Mouse (Mus musculus) myocyte (in vitro differentiated cells): Measurements from ENCODE around the gene Sec22a.

Source experiments
- E2F4 ChIP-seq: IDR thresholded peaks from one replicate; pipeline ENCODE4 v1.6.1; 2011; ENCODE audit warnings: mild to moderate bottlenecking, control low read depth, moderate library complexity; ENCODE audit not compliant: insufficient read depth
- MAX ChIP-seq: IDR thresholded peaks from one replicate; pipeline ENCODE4 v1.6.1; 2011; ENCODE audit warnings: low read depth, mild to moderate bottlenecking, control low read depth
- MYOD1 ChIP-seq, 3 experiments: IDR thresholded peaks; one replicate each; pipeline ENCODE4 v1.6.1; 2011; ENCODE audit warnings: control low read depth in 2 of 3, low read depth in 2 of 3, mild to moderate bottlenecking in 2 of 3, moderate library complexity in 1 of 3; ENCODE audit not compliant: insufficient read length in 2 of 3, control insufficient read depth in 1 of 3
- MYOG ChIP-seq, 3 experiments: IDR thresholded peaks; one replicate each; pipeline ENCODE4 v1.6.1; 2011; ENCODE audit warnings: control low read depth in 2 of 3, low read depth in 2 of 3, mild to moderate bottlenecking in 2 of 3; ENCODE audit not compliant: insufficient read length in 2 of 3, control insufficient read depth in 1 of 3, insufficient read depth in 1 of 3
- POLR2A ChIP-seq: IDR thresholded peaks from one replicate; pipeline ENCODE4 v1.6.1; 2011; ENCODE audit warnings: low read depth, mild to moderate bottlenecking, control low read depth, moderate library complexity; ENCODE audit not compliant: insufficient read length
- POLR2AphosphoS2 ChIP-seq: IDR thresholded peaks from one replicate; pipeline ENCODE4 v1.6.1; 2011; ENCODE audit warnings: low read depth, control low read depth; ENCODE audit not compliant: insufficient read length
- TCF12 ChIP-seq: IDR thresholded peaks from one replicate; pipeline ENCODE4 v1.6.1; 2011; ENCODE audit warnings: mild to moderate bottlenecking, control low read depth; ENCODE audit not compliant: poor library complexity, insufficient read depth, severe bottlenecking
- TCF3 ChIP-seq: IDR thresholded peaks from one replicate; pipeline ENCODE4 v1.6.1; 2011; ENCODE audit warnings: low read depth, control low read depth; ENCODE audit not compliant: insufficient read length
- USF1 ChIP-seq: IDR thresholded peaks from one replicate; pipeline ENCODE4 v1.6.1; 2011; ENCODE audit warnings: low read depth, mild to moderate bottlenecking, control low read depth, moderate library complexity

GRCm38 (mm10) chr16:35318397-35318796 is 45.3 kb downstream of the Sec22a start:
- no peak for TF ChIP-seq POLR2A
- no peak for TF ChIP-seq POLR2AphosphoS2
- TF ChIP-seq TCF12, result no peak
- no peak for TF ChIP-seq USF1
- no peak for TF ChIP-seq MYOG (IDR thresholded peaks at IDR 0.05; ENCODE audit: control insufficient read depth in 1 of 3, insufficient read depth in 1 of 3, insufficient read length in 2 of 3, low read depth in 2 of 3)
- TF ChIP-seq TCF3, result no peak
- no peak for TF ChIP-seq MAX
- TF ChIP-seq MYOD1 (IDR thresholded peaks at IDR 0.05; ENCODE audit: control insufficient read depth in 1 of 3, insufficient read length in 2 of 3, low read depth in 2 of 3), result no peak
- TF ChIP-seq E2F4, result no peak
